Mouse (Mus musculus): ENCODE results near the gene Prkcg.

DNA sequence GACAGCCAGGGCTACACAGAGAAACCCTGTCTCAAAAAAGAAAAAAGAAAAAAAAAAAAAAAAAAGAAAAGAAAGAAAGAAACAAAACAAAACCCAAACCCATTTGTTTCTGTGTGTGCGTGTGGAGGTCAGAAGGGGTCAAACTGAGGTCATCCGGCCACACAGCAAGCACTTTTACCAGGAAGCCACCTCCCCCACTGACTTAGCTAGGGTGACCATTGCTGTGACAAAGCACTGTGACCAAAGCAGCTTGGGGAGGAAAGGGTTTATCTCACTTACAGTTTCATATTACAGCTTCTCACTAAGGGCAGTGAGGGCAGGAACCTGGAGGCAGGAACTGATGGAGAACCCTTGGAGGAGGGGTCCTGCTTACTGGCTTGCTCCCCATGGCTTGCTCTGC is 83.4 kb downstream of the Prkcg start:
- TF ChIP-seq CTCF (IDR thresholded peaks at IDR 0.05; ENCODE audit: insufficient read depth, low read depth, low read length): no peak
- TF ChIP-seq POLR2A (IDR thresholded peaks at IDR 0.05; ENCODE audit: insufficient read depth, low read depth, low read length): no peak
